Mouse (Mus musculus): ENCODE measurements at regions not wholly inside any gene's neighbourhood (a gene's known extent, or its start where the extent isn't known, plus 50 kb on each side); places are given as distances from the start of the nearest gene placed in this dataset.
A peak's percentile ranks its signal among the peaks of the same experiment; 100 is the strongest.
"Not testable (repeated sequence)": the region's sequence is repeated elsewhere in the genome, so short reads cannot be mapped to it uniquely, and the experiment has no call there.

DNA sequence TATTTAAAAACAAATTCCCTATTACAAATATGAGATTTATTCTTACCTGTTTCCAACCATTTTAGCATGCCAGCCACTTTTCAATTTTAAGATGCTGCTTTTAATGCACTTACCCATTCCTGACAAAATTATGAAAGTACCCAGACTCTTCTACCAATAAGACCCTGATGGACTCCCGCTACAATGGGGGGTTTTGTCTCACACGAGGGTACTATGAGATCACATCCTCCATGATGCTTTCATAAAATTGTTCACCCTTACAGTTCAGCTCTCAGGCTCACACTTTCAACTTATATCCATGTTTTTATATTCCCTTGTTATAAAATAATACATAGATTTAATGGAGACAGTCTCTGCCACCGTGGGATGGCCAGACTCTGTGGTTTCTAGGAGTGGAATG, 68.1 kb upstream of the Adamts18 start:
- no peak for DNase-seq (ENCODE audit: extremely low read depth, low read depth, low spot score)

DNA sequence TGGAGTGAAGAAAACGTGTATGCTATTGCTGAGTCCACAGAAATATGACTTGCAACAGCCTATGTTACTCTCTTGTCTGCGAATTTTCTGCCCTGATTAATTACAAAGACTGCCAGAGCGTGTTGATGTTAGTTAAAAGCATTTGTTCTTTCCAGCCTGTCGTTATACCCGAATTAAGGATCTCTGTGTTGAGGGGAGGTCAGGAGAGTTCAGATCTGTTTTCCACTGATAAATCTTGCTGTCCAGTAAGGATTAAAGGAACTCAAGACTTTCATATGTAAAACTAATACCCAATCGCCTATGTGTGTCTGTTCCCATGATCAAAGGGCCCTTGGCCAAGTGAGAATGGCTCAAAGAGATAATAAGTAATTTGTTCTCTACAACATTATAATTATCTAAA, 68.7 kb upstream of the Adamts18 start:
- DNase-seq (ENCODE audit: extremely low read depth, low read depth, low spot score): no peak

DNA sequence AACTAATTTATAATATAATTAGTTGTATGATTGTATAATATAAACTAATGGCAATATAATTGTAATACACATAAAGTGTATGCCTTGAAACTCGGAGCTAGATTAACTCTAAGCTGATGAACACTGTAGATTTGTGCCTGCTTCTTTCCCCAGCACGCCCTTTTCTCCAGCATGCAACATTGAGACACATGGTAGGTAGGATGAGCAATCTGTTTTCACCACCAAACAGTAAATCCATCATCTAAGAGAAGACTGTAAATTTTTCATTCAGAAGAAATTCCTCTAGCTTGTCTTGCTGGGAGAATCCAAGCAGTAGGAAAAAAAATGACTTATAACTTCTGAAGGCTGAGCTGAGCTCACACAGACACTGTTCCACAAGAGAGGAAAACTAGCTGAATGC, 71.8 kb upstream of the Adamts18 start:
- no peak for DNase-seq (ENCODE audit: extremely low read depth, low read depth, low spot score)

DNA sequence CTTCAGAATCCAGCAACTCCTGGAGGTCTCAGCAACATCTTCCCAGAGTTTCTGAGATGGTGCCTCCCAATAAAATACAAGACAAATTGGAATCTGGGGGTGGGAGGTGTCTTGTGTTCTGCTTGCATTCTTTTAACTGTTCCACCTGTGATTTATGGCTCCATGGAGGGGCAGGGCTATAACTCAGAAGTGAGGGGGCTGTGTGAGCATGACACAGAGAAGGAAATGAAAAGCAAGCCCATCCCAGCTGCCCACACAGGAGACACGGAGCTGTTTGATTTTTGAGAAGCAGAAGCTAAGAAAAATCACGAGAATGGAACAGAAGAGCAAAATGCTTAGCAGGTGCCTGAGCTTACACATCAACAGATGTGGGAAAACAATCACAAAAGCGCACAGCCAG, 74.8 kb upstream of the Adamts18 start:
- DNase-seq (ENCODE audit: extremely low read depth, low read depth, low spot score): no peak

DNA sequence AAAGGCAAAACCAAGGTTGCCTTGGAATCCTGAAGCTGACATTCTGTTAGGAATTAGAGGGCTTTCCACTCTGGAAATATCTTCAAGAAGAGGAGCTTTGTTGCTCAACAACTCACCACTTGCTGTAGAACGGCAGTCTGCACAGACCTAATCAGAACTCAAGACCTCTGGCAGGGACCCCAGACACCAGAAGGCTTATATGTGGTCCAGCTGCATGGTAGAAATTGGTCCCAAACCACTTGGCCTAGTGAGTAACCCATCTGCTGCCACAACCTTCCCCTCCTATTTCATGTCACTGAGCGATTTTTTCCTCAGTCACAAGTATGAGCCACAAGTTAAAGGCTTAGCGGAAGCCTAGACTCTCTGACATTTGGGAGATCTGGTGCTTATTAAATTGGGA, 105.2 kb upstream of the Adamts18 start:
- no peak for DNase-seq (ENCODE audit: extremely low read depth, low read depth, low spot score)

DNA sequence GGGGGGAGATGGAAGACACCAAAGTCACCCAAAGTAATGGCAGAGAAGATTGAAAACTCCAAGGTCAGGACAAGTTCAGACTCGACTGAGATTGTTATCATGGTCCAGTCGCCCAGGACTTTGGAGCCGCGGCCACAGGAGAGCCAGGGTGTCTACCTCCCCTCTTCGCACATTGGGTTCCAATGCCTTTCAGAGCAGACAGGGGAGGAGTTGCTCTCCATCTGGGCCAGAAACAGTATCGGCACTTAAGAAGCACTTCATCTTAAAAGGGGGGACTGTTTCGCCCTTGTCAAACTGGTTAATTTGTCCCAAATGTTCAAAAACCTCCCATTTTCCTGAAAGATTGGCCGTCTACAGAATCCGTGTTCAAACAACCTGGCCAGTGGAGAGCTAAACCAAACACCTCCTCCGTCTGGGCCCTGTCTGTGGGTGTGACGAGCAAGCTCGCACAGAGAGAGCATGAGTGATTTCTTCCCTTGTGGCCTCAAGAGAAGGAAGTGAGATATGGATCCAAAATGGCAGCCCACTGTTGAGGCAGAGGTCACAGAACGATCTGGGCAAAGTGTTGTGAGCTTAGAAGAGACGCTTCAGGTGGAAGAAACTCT, 108.0 kb upstream of the Adamts18 start:
- no peak for DNase-seq (ENCODE audit: extremely low read depth, low read depth, low spot score)

DNA sequence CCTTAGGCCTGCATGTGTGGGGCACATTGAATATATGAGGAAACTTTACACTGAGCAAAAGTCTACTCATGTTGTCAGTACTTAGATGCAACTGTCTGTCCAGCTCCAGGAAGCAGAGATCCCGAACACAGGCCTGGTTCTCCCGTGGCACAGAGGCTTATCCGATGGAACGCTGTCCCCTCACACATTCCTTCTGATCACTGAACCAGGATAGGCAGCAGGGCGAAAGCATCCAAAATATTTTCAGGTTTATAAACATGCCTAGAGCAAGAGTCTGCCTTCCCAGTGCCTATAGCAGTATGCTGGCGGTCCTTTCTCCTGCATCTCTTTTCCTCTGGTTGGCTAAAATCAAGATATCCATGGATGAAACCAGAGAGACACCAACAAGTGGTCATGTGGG, 109.3 kb upstream of the Adamts18 start:
- DNase-seq (ENCODE audit: extremely low read depth, low read depth, low spot score): no peak

DNA sequence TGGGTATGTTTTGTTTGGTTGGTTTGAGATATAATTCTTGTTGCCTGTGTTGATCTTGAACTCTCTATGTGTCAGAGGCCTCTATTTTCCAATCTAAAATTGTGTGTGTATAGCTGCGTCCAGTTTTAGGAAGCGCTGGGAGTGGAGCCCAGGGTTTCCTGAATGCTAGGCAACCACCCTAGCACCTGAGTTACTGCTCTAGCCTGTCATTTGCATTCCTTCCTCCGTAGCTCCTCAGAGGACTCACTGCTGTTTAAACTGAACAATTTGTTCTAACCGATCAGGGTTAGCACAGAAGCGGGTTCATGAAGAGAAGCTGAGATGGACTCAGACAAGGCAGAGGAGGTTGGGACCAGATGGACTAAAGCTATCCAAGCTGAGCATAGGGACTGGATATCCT, 127.3 kb upstream of the Adamts18 start:
- DNase-seq (ENCODE audit: extremely low read depth, low read depth, low spot score): no peak

DNA sequence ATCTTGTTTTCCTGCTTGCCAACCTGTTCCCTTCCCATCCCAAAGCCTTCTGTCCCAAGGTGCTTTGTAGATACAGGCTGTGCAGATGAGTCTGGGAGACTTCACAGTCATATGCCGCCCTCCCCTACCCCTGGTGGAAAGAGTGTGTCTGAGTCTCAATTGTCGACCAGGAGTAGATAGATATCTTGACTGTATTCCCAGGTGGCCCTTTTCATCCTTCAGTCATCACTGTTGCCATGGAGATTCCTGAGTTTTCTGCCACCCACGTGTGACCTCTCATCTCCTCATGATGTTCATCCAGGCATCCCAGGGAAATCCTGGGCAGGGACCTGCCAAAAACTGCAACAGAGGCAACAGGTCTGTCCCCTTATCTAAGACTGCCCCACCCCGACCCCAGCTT, 128.1 kb upstream of the Adamts18 start:
- no peak for DNase-seq (ENCODE audit: extremely low read depth, low read depth, low spot score)

DNA sequence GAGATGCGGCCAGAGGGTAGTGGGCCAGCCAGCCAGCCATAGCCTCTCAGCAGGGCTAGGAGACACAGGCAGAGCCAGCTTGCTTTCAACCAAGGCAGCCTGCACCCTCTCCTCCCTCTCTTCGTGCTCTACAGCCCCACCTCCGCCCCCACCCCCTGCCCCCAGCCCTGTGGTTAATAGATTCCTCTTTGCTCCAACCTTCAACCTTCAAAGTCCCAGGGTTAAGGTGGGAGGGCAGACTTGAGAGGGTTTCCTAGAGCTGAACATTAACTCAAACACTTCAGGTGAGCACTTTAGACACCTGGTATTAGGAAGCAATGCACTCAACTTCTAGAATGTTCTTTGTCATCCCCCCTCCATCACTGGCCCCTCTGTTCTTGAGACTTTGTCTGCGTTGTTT, 128.5 kb upstream of the Adamts18 start:
- no peak for DNase-seq (ENCODE audit: extremely low read depth, low read depth, low spot score)

DNA sequence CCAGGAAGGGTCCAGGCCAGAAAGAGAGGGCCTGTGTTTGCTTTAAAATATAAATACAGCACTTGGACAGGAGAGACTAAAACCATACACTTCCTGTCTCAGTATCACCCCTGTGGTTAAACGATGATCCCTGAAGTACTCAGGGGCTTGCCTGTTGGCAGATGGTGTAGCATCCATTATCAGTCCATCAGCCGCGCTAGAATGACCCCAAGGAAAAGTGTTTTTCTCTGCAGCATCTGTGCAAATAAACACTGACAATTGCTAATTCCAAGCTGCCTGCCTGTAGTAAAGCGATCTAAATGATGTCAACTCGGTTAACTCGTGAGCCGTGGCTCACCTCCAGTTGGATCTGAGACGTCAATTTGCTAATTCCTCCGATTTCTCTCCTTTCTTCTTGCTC, 130.4 kb upstream of the Adamts18 start:
- no peak for DNase-seq (ENCODE audit: extremely low read depth, low read depth, low spot score)

DNA sequence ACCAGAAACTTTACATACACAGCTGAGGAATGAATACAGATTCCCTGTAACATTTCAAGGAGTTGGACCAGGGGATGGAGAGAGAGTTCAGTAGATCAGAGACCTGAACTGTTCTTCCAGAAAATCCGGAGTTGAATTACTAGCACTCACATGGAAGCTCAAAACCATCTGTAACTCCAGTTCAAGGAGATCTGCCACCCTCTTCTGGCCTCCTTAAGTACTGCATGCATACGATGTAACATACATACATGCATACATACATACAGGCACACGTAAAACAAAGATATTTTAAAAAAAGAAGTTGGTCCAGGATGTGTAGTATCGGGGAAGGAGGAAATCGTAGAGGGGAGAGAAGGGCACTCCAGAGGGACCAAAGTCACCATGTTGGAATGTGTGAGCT, 131.3 kb upstream of the Adamts18 start:
- DNase-seq (ENCODE audit: extremely low read depth, low read depth, low spot score): no peak

DNA sequence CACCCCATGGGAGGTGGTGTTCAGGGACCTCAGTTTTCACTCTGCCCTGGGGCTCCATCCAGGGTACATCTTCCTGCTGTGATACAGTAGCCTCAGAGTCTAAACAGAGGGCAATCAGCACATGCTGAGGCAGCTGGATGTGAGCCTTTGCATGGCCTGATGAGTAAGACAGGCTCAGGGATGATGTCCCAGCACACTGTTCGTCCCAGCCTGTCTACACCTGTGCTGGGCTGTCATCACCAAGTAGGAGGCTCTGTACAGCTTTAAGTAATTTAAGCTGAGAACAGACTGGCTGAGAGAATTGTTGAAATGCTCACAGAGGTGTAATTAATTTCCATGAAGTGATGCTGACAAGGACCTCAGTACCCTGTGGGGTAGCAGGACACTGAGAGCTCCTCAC, 132.8 kb upstream of the Adamts18 start:
- DNase-seq (ENCODE audit: extremely low read depth, low read depth, low spot score): no peak

DNA sequence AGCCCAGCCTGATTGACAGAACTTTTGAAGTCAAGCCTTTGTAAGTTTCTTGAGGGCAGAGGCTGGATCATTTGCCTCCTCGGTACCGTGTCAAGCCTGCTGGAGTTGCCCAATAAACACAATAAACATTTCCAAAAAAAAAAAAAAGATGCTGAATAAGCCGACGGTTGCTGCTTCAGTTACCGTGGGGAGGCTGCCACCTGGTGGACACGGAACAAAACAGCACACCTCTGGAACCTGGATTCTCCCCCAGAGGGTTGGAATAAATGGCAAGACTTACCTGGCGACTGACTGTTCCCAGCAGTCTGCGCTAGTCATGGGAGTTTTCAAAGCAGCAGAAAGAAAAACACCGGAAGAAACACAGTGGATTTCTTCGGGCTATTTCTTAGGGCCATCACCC, 136.3 kb upstream of the Adamts18 start:
- DNase-seq (ENCODE audit: extremely low read depth, low read depth, low spot score): no peak

DNA sequence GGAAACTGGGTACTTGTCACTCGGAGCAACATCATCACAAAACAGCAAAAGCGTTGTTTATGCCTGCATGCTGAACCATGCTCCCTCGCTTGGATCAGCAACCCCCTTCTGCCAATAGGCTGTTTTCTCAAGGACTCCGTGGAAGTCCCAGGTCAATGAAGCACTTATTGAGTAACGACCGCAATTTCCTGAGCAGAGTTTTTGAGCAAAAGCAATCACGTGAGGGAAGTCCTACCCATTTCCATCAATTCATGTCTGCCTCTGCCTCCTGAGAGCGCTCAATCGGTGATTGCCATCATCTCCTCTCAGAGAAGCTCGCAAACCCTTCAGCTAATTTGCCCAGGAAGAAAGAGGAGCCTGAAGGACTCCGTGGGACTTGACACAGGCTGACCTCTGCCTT, 136.9 kb upstream of the Adamts18 start:
- no peak for DNase-seq (ENCODE audit: extremely low read depth, low read depth, low spot score)

DNA sequence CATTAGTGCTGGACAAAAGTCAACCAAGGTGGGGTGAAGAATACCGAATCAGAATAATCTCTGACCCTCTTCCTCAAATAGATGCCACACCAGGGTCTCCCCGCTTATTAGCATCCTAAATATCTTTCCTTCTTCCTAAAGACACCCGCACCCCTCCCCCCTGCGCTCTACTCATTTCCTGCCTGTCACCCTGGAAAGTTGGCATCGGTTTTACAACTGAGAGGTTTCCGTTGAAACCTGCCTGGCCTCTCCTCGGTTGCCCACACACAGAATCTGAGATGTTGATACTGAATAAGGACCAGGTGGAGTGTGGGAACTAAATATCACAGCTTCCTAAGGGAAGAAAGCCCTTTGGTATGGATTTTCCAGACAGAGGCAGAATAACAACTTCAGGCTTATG, 137.4 kb upstream of the Adamts18 start:
- DNase-seq (ENCODE audit: extremely low read depth, low read depth, low spot score): no peak

DNA sequence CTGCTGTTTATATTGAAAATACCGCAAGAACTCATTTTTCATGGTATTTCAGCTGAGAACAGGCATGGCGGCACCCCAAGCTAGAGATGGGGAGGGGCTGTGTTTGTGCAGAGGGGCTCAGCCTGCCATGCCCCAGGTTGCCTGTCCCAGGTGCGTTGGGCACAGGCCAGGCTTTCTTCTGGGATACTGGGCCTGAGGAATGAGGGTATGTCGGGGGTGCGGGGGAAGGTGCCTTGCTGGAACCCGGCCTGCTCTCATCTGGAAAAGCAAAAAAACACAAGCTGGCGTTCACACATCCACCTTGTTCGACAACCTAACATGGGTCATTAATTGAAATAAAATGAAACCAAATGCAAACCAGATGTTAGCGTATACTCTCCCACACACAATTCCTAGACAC, 142.2 kb upstream of the Adamts18 start:
- DNase-seq (ENCODE audit: extremely low read depth, low read depth, low spot score): no peak

DNA sequence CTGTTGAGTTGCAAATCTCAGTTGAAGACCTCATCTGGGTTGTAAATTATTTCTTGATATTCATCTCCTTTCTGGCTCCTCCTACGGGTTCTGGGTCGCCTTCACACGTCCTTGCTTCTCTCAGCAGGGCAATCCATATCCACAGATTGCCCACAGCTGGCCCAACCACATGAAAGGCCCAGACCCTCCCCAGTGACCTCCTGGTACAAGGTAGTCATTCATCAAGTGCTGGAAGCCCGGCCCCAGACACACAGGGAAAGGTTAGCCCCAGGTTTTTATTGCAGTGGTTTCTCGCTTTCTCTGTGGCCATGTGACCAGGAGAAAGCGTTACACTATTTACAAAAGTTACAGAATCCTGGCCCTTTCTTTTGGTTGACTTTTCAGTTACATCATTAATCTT, 134.5 kb upstream of the Nudt7 start:
- no peak for DNase-seq (ENCODE audit: extremely low read depth, low read depth, low spot score)

DNA sequence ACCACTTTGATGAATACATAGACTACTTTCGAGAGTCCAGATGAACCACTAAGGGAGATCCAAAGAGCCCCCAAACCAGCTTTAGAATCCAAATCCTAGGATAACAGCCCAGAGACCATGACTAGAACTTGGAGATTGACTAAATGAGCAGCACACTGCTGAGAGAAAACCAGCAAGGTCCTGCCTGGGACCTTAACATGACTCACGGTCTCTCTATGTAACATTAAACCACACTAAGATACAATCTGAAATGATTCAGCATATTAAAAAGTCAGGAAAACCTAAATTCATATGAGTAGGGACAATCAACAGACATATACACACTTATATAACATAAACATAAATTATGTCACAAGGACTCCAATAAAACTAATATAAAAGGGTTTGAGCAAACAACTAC, 131.7 kb upstream of the Nudt7 start:
- no peak for DNase-seq (ENCODE audit: extremely low read depth, low read depth, low spot score)

DNA sequence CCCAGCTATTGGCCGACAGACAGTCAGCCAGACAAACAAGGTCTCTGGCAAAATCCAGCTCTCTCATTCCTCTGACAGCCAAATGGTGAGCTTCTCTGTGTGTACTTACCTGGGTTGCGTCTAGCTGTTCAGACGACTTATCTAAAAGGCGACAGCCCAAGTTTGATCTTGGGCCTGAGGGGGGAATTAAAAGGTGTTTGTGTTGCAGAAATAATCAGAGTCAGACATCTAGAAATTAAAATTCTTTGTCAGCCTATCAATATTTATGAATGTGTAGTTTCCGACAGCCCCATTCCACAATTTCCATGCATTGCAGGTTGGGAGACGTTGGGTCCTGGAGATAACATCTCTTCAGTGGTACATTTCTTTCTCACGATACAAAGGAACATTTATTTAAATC, 128.9 kb upstream of the Nudt7 start:
- peak; percentile 65 for DNase-seq (ENCODE audit: extremely low read depth, low read depth, low spot score)

DNA sequence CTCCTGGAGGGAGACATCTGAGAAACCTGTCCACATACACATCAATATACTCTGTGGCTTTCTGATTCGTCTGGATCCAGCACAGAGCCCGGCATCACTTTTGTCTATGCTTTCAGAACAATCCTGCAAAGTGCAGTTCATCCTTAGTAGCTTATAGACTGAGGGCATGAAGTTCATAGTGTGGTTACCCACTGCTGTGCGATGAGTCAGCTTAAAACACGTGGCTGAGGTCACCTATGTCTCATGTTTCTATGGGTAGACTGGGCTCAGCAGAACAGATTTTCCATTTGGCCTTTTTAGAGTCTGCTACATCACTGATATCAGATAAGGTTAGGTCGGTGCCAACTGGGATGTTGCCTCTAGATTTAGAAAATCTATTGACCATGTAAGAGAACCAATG, 126.8 kb upstream of the Nudt7 start:
- DNase-seq (ENCODE audit: extremely low read depth, low read depth, low spot score): no peak

DNA sequence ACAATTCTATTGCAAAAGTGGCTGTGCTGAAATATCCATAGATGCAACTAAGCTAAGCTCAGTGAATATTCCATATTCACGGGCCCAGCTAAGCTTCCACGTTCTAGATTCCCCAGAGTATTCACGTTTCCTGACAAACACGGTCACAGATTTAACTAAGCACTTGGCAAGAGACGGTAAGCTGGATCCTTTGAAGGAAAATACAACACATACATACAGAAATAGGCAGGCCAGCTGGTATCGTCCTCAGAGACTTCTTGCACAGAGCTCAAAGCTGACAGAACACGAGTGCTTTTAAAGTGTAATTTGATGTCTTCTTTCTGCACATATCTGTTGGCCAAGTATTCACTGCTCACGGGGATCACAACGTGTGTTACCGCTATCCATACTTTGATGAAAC, 126.3 kb upstream of the Nudt7 start:
- no peak for DNase-seq (ENCODE audit: extremely low read depth, low read depth, low spot score)

DNA sequence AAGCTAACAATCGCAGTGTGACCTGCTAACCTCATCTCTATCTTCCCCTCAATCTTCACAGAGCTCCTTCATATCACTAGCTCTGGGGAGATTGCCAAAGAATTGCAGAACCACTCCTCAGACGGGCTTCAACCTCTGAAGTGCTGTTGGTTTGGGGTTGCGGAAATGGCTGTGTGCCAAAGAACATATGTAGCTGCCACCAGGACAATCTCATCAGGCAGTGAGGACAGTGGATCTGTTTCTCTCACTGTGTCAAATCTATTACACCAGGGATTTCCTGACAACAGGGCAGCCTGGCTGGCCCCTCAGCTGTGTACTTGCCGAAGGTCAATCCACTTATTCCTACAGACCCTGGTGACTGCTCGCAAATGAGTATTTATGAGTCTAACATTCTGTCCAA, 115.0 kb upstream of the Nudt7 start:
- DNase-seq (ENCODE audit: extremely low read depth, low read depth, low spot score): no peak

DNA sequence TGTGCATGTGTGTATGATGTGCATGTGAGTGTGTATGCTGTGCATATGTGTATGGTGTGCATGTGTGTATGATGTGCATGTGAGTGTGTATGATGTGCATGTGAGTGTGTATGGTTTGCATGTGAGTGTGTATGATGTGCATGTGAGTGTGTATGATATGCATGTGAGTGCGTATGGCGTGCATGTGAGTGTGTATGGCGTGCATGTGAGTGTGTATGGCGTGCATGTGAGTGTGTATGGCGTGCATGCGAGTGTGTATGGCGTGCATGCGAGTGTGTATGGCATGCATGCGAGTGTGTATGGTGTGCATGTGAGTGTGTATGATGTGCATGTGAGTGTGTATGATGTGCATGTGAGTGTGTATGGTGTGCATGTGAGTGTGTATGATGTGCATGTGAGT, 103.2 kb upstream of the Nudt7 start:
- DNase-seq (ENCODE audit: extremely low read depth, low read depth, low spot score): not testable (repeated sequence)
